Mouse (Mus musculus) MEL (cell line): ENCODE results near the gene Iqcf3.

Source experiments
- CTCF ChIP-seq, 3 experiments: IDR thresholded peaks in 2 of 3; conservative IDR thresholded peaks in 1 of 3; 2 replicates each; pipeline ENCODE4 v1.5.1; 2011 to 2012; ENCODE audit warnings: low read length in 3 of 3, low read depth in 2 of 3, mild to moderate bottlenecking in 2 of 3, improper control_type of control experiment in 1 of 3, inconsistent platforms in 1 of 3, mixed read lengths in 1 of 3, moderate library complexity in 1 of 3; ENCODE audit not compliant: control insufficient read depth in 1 of 3, insufficient read depth in 1 of 3, poor library complexity in 1 of 3, severe bottlenecking in 1 of 3
- EP300 ChIP-seq, 2 experiments: IDR thresholded peaks; 2 replicates each; pipeline ENCODE4 v1.6.1; 2011; ENCODE audit warnings: improper control_type of control experiment in 2 of 2, low read length in 2 of 2, low read depth in 1 of 2, mild to moderate bottlenecking in 1 of 2
- POLR2A ChIP-seq, 2 experiments: IDR thresholded peaks; 2 replicates each; pipeline ENCODE4 v1.6.1; 2011 to 2012; ENCODE audit warnings: low read length in 2 of 2, mild to moderate bottlenecking in 2 of 2, control low read depth in 1 of 2, improper control_type of control experiment in 1 of 2, low read depth in 1 of 2, moderate library complexity in 1 of 2; ENCODE audit not compliant: control insufficient read depth in 1 of 2, insufficient read depth in 1 of 2, poor library complexity in 1 of 2
- ZC3H11A ChIP-seq: IDR thresholded peaks from 2 replicates; pipeline ENCODE4 v1.6.1; 2012; ENCODE audit warnings: low read depth, mild to moderate bottlenecking, inconsistent platforms, low read length, improper control_type of control experiment

- TF ChIP-seq CTCF (IDR thresholded peaks at IDR 0.05 in 2 of 3, conservative IDR thresholded peaks at IDR 0.05 in 1 of 3; ENCODE audit: control insufficient read depth in 1 of 3, insufficient read depth in 1 of 3, low read depth in 2 of 3, low read length in 3 of 3, poor library complexity in 1 of 3, severe bottlenecking in 1 of 3) (no peak), ZC3H11A (no peak), EP300 (IDR thresholded peaks at IDR 0.05; ENCODE audit: low read depth in 1 of 2, low read length in 2 of 2) (no peak), POLR2A (IDR thresholded peaks at IDR 0.05; ENCODE audit: control insufficient read depth in 1 of 2, insufficient read depth in 1 of 2, low read depth in 1 of 2, low read length in 2 of 2, poor library complexity in 1 of 2) (no peak)
These were observed 96.5 kb downstream of the Iqcf3 start for GRCm38 (mm10) chr9:106464751-106465541.
